Mouse (Mus musculus) midbrain, embryonic 12.5 days (tissue): ENCODE results near the gene Unc93b1. TPM values are rescaled to one million over a fixed set of nuclear protein-coding genes. Genes with fewer than 3 reads are reported as not detected.

Source experiments
- ATAC-seq: fragments of 200-750 bp; cut with Nextera tagmentation; 2 replicates; pipeline ENCODE4 v1.8.0; 2017; ENCODE audit warnings: low read depth, moderate TSS enrichment, moderate library complexity; ENCODE audit not compliant: low FRiP score
- H3K27ac ChIP-seq: fragments of 300-500 bp; sonication (generic); replicated peaks from 2 replicates; pipeline ENCODE4 v1.5.1; 2016; ENCODE audit warnings: mild to moderate bottlenecking
- H3K27me3 ChIP-seq: fragments of 300-500 bp; sonication (generic); 2 replicates; pipeline ENCODE4 v1.6.1; 2016; ENCODE audit warnings: mild to moderate bottlenecking
- H3K36me3 ChIP-seq: fragments of 300-500 bp; sonication (generic); 2 replicates; pipeline ENCODE4 v1.6.1; 2016
- H3K4me1 ChIP-seq: fragments of 300-500 bp; sonication (generic); 2 replicates; pipeline ENCODE4 v1.6.1; 2016
- H3K4me2 ChIP-seq: fragments of 300-500 bp; sonication (generic); replicated peaks from 2 replicates; pipeline ENCODE4 v1.6.1; 2016; ENCODE audit warnings: mild to moderate bottlenecking, moderate library complexity
- H3K4me3 ChIP-seq: fragments of 300-500 bp; sonication (generic); 2 replicates; pipeline ENCODE4 v1.5.1; 2016; ENCODE audit warnings: mild to moderate bottlenecking
- H3K9ac ChIP-seq: fragments of 300-500 bp; sonication (generic); replicated peaks from 2 replicates; pipeline ENCODE4 v1.6.1; 2016; ENCODE audit warnings: mild to moderate bottlenecking, moderate library complexity
- H3K9me3 ChIP-seq: fragments of 300-500 bp; sonication (generic); 2 replicates; pipeline ENCODE4 v1.6.1; 2016; ENCODE audit warnings: mild to moderate bottlenecking
- WGBS: fragments of 180-500 bp; shearing (Covaris S2); methylation state at CpG from one replicate; pipeline ENCODE4 v1.1.7; 2016; 5-methylcytosine and 5-hydroxymethylcytosine counted together
- polyA plus RNA-seq: library from polyadenylated mRNA; unstranded; fragments of >200 nt; fragmentation: Nextera tagmentation; extraction: Ambion mirVana; gene quantifications from 2 replicates; pipeline ENCODE4 v1.2.1, GENCODE M21; 2016

Gene Unc93b1
- polyA plus RNA-seq, 1 experiment from 2014 or later: 10.4 TPM

DNA sequence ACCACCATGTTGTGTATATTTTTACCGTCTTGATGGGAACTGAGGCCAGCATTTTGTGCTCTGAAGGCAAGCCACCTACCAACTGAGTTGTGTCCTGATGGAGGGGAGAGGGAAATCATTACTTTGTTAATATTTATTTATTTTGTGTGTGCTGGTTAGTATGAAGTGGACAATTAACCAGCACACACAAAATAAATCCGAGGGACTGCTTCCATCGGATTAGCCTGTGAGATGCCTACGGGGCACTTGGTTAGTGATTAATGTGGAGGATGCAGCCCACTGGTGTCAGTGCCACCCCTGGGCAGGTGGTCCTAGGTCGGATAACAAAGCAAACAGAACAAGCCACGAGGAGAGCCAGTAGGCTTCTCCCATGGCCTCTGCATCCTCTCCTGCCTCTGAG lies 59.9 kb downstream of the Unc93b1 start:
- Histone ChIP-seq H3K4me3 (no peak overlapping the region), H3K4me1 (peaks cover 5% of the 10 kb centered on the region), H3K36me3 (no peaks in the 10 kb centered on the region), H3K9ac (no peak overlapping the region), H3K4me2 (no peak overlapping the region), H3K27me3 (peaks cover 8% of the 10 kb centered on the region; the same call in 1 of the 2 replicates), H3K27ac (no peak overlapping the region), H3K9me3 (no peaks in the 10 kb centered on the region)
- no peak for ATAC-seq
- WGBS: 77% methylated on average over 6 of the region's 6 CpGs

DNA sequence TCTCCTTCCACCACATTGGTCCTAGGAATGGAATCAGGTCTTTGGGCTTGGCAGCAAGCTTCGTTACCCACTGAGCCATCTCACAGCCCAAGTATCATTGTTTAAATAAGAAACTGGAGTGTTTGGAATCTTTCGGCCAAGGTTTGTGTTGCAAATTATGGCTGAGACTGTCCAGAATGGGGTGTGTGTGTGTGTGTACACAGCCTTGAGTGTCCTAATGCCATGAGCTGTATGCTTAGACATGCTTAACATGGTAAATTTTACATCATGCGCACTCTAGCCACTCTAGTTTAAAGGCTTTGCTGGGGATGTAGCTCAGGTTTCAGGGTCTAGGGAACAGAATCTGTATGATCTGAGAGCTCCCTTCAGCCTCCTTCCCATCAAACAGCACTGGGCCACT lies 60.5 kb downstream of the Unc93b1 start:
- Histone ChIP-seq H3K27ac (no peak overlapping the region), H3K27me3 (peaks cover 8% of the 10 kb centered on the region; the same call in 1 of the 2 replicates), H3K4me2 (no peak overlapping the region), H3K9me3 (no peaks in the 10 kb centered on the region), H3K4me3 (no peak overlapping the region), H3K9ac (no peak overlapping the region), H3K4me1 (peaks cover 5% of the 10 kb centered on the region), H3K36me3 (no peaks in the 10 kb centered on the region)
- WGBS: 93% methylated on average over 3 of the region's 3 CpGs
- no peak for ATAC-seq

DNA sequence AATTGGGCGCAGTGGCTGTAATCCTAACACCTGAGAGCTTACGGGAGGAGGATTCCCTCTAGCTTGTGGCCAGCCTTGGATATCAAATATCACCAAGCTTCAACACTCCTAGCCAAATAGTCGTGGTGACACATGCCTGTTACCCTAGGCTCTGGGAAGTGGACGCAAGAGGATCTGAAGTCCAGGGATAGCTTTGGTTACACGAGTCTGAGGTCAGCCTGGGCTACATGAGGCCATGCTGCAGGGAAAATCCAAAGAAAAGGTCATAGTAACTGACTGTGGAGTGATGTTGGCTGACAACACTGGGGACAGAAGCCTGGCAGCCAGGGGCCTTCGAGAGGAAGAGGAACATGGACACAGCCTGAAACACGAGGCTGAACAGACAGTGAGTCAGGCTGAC lies 61.1 kb downstream of the Unc93b1 start:
- Histone ChIP-seq H3K36me3 (no peaks in the 10 kb centered on the region), H3K27me3 (peaks cover 8% of the 10 kb centered on the region; the same call in 1 of the 2 replicates), H3K9me3 (no peaks in the 10 kb centered on the region), H3K4me1 (peaks cover 9% of the 10 kb centered on the region), H3K4me3 (no peak overlapping the region), H3K27ac (no peak overlapping the region), H3K4me2 (no peak overlapping the region), H3K9ac (no peak overlapping the region)
- 84% methylated on average over 7 of the region's 7 CpGs for WGBS
- no peak for ATAC-seq

DNA sequence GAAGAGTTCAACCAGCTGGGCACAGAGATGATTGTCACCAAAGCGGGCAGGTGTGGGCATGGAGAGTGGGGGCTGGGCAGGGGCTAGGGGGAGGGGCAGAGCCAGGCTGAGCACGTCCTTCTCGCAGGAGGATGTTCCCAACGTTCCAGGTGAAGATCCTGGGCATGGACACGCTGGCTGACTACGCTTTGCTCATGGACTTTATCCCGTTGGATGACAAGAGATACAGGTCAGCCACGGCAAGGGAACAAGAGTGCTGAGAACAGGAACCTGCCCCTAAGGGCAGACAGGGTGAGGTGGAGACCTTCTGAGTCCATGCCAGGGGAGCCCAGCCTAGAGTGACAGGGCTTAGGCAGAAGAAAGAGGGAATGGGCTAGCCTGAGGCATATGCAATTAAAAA lies 61.8 kb downstream of the Unc93b1 start:
- Histone ChIP-seq H3K4me1 (peaks cover 15% of the 10 kb centered on the region), H3K4me2 (no peak overlapping the region), H3K36me3 (no peaks in the 10 kb centered on the region), H3K27ac (no peak overlapping the region), H3K9me3 (no peaks in the 10 kb centered on the region), H3K27me3 (peaks cover 11% of the 10 kb centered on the region; the same call in 1 of the 2 replicates), H3K4me3 (no peak overlapping the region), H3K9ac (no peak overlapping the region)
- WGBS: 82% methylated on average over 8 of the region's 8 CpGs
- ATAC-seq: no peak

DNA sequence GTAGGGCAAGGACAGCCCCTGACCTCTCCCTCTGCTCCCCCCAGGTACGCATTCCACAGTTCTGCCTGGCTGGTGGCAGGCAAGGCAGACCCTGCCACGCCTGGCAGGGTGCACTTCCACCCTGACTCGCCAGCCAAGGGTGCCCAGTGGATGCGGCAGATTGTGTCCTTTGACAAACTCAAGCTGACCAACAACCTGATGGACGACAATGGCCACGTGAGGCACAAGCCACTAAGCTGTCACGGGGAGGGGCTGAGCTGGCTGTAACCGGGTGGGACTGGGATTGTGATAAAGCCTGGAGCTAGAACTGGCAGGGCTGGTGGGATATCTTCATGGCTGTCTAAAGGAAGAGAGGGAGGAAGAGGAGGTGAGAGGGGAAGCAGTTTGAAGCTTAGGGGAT lies 62.2 kb downstream of the Unc93b1 start:
- H3K9me3 ChIP-seq: no peaks in the 10 kb centered on the region
- no peak overlapping the region for H3K4me2 ChIP-seq
- no peak overlapping the region for H3K4me3 ChIP-seq
- H3K27me3 ChIP-seq: peaks cover 12% of the 10 kb centered on the region; the same call in 1 of the 2 replicates
- H3K4me1 ChIP-seq: peaks cover 15% of the 10 kb centered on the region
- no peaks in the 10 kb centered on the region for H3K36me3 ChIP-seq
- WGBS: 72% methylated on average over 8 of the region's 8 CpGs
- ATAC-seq: no peak
- H3K27ac ChIP-seq: no peak overlapping the region
- no peak overlapping the region for H3K9ac ChIP-seq

DNA sequence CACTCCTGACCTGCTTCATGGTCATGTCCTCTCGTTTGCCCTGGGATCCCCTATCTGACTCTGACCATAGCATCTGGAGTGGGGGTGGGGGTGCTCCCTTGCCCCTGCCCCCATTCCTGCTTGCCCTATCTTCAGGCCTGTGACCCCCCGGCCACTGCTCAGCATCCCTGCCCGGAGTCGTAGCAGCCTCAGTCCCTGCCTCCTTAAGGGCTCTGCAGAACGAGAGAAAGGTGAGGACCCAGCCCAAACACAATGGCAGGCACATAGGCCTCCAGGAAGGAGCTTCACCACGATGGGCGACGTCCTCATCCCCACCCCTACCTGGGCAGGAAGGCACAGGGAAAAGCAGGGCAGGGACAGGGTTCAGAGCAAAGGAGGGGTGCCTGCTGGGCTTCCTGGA lies 63.3 kb downstream of the Unc93b1 start:
- Histone ChIP-seq H3K4me3 (no peak overlapping the region), H3K27me3 (peaks cover 16% of the 10 kb centered on the region; the same call in 1 of the 2 replicates), H3K4me1 (peaks cover 15% of the 10 kb centered on the region), H3K4me2 (no peak overlapping the region), H3K36me3 (no peaks in the 10 kb centered on the region), H3K9me3 (no peaks in the 10 kb centered on the region), H3K9ac (no peak overlapping the region), H3K27ac (no peak overlapping the region)
- 81% methylated on average over 8 of the region's 8 CpGs for WGBS
- no peak for ATAC-seq

Other genes starting within 250 kb of the Unc93b1 start
- 3.0 and 3.2 TPM in 2 replicates for gene Lrp5, start 248.6 kb upstream of the Unc93b1 start, polyA plus RNA-seq
- 31.9 and 35.1 TPM in 2 replicates for gene 1810055G02Rik, start 226.9 kb upstream of the Unc93b1 start, polyA plus RNA-seq
- 61.3 and 65.9 TPM in 2 replicates for gene Kmt5b, start 167.8 kb upstream of the Unc93b1 start, polyA plus RNA-seq
- 69.1 and 73.9 TPM in 2 replicates for gene Chka, start 83.4 kb upstream of the Unc93b1 start, polyA plus RNA-seq
- 16.3 and 18.7 TPM in 2 replicates for gene Tcirg1, start 28.1 kb upstream of the Unc93b1 start, polyA plus RNA-seq
- 193 and 210 TPM in 2 replicates for gene Ndufs8, start 22.4 kb upstream of the Unc93b1 start, polyA plus RNA-seq
- 0.83 and 0.96 TPM in 2 replicates for gene Aldh3b1, start 5.4 kb upstream of the Unc93b1 start, polyA plus RNA-seq
- not detected in 2 replicates for gene Aldh3b3, start 23.5 kb downstream of the Unc93b1 start, polyA plus RNA-seq
- gene Aldh3b2, start 37.1 kb downstream of the Unc93b1 start, polyA plus RNA-seq: 0.62 and 1.0 TPM in 2 replicates
- gene Acy3, start 51.4 kb downstream of the Unc93b1 start, polyA plus RNA-seq: 0.88 and 1.3 TPM in 2 replicates
- gene Tbx10, start 57.6 kb downstream of the Unc93b1 start, polyA plus RNA-seq: not detected in 2 replicates
- 15.6 and 17.6 TPM in 2 replicates for gene Nudt8, start 65.4 kb downstream of the Unc93b1 start, polyA plus RNA-seq
- 3.5 and 4.5 TPM in 2 replicates for gene Gm49405, start 65.4 kb downstream of the Unc93b1 start, polyA plus RNA-seq
- gene Doc2g, start 68.1 kb downstream of the Unc93b1 start, polyA plus RNA-seq: 3.6 and 5.2 TPM in 2 replicates
- gene Ndufv1, start 77.6 kb downstream of the Unc93b1 start, polyA plus RNA-seq: 181 and 188 TPM in 2 replicates
- gene Gstp1, start 102.8 kb downstream of the Unc93b1 start, polyA plus RNA-seq: 323 and 328 TPM in 2 replicates
- gene Gstp2, start 110.8 kb downstream of the Unc93b1 start, polyA plus RNA-seq: 1.6 and 2.4 TPM in 2 replicates
- gene Gstp3, start 124.4 kb downstream of the Unc93b1 start, polyA plus RNA-seq: not detected in 2 replicates
- not detected in 2 replicates for gene Cabp2, start 146.4 kb downstream of the Unc93b1 start, polyA plus RNA-seq
- 66.7 and 68.0 TPM in 2 replicates for gene Cdk2ap2, start 162.0 kb downstream of the Unc93b1 start, polyA plus RNA-seq
- 27.2 and 29.0 TPM in 2 replicates for gene Pitpnm1, start 164.8 kb downstream of the Unc93b1 start, polyA plus RNA-seq
- 59.5 and 63.6 TPM in 2 replicates for gene Aip, start 190.7 kb downstream of the Unc93b1 start, polyA plus RNA-seq
- not detected in 2 replicates for gene Gpr152, start 204.6 kb downstream of the Unc93b1 start, polyA plus RNA-seq
- 0.12 and 0.14 TPM in 2 replicates for gene Cabp4, start 208.8 kb downstream of the Unc93b1 start, polyA plus RNA-seq
- 121 and 133 TPM in 2 replicates for gene Coro1b, start 213.4 kb downstream of the Unc93b1 start, polyA plus RNA-seq
- 0.42 and 0.71 TPM in 2 replicates for gene Ptprcap, start 218.4 kb downstream of the Unc93b1 start, polyA plus RNA-seq
- 62.8 and 63.3 TPM in 2 replicates for gene Rps6kb2, start 228.2 kb downstream of the Unc93b1 start, polyA plus RNA-seq
- gene Carns1, start 240.3 kb downstream of the Unc93b1 start, polyA plus RNA-seq: 3.8 and 4.2 TPM in 2 replicates